Mouse (Mus musculus): ENCODE measurements around the gene Pbxip1.

The Pbxip1 gene

DNA sequence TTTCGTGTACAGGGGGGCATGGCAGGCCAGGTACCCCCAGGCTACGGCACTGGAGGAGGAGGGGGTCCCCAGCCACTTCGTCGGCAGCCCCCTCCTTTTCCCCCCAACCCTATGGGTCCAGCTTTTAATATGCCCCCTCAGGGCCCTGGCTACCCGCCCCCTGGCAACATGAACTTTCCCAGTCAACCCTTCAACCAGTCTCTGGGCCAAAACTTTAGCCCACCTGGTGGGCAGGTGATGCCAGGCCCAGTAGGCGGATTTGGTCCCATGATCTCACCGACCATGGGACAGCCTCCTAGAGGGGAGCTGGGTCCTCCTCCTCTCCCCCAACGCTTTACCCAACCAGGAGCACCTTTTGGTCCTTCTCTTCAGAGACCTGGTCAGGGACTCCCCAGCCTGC, 3.9 kb upstream of the Pbxip1 start:
- in situ Hi-C loops (cut with MboI) = no loop called here

DNA sequence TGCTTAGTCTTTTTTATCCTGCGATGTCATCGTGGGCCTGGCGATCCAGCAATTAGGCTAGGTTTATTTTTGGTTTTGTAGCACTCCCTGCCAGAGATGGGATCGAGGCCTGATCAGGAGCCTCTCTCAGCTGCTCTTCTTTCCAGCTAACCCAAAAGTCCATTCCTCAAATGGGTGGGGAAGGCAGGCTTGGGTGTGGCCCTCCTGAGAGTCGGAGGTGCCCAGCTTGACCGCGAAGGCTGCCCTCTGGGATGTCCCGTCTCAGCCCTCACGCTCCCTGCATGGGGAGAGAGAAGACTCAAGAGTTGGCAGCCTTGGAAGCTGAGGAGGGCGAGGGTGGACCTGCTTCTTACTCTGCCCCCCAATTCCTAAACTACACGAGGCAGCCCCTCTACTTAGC, 2.0 kb upstream of the Pbxip1 start:
- in situ Hi-C loops (cut with MboI) = no loop called here

DNA sequence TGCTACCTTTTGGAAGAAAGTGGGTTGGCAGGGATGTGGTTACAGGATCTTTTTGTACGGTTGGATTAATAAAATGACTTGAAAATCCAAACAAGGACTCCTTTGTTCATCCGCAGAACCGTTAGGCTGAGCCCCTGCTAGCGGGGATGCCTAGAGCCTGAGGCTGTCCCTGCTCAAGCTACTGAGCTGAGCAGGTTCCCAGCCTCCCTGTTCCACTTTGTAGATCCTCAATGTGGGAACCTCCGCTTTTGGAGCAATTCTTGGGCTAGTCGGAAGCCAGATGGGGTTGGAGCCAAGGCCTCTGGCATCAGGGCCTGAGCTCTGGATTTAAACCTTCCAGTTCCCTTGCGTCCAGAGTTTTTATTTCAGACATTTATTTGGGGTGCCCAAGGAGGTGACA, 1.5 kb upstream of the Pbxip1 start:
- in situ Hi-C loops (cut with MboI) = no loop called here

DNA sequence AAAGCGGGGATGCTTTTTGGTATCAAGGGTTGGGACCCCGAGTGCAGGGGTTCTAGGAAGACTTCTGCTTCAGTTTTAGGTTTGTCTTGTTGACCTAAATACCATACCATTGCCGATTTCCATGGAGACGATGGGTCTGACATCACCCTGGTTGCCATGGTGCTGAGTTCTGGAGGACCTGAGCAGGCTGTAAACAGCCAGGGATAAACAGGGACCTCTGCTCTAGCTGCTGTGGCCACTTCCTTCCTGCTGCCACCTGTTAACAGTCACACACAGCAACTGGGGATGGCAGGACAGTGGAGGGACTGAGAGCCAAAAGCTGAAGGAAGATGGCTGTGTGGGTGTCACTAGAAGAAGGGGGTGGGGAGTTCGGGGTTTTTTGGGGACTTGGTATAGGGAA, 763 bp downstream of the Pbxip1 start:
- in situ Hi-C loops (cut with MboI) = no loop called here

DNA sequence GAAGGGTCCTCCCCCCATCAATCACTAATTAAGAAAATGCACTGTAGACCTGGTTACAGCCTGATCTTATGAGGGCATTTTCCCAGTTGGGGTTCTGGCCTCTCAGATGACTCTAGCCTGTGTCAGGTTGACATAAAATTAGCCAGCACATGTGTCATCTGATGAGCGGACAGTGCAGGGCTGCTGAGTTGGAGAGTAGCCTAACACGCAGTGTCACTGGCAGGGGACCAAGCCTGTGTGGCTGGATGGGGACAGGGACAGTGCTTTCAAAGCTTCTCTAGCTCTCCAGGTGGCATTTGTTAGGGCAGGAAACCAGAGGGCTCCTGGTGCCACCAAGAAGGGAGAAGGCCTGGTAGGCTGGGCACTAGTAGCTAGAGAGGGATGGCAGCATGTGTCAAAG, 4.2 kb downstream of the Pbxip1 start:
- in situ Hi-C loops (cut with MboI) = no loop called here

DNA sequence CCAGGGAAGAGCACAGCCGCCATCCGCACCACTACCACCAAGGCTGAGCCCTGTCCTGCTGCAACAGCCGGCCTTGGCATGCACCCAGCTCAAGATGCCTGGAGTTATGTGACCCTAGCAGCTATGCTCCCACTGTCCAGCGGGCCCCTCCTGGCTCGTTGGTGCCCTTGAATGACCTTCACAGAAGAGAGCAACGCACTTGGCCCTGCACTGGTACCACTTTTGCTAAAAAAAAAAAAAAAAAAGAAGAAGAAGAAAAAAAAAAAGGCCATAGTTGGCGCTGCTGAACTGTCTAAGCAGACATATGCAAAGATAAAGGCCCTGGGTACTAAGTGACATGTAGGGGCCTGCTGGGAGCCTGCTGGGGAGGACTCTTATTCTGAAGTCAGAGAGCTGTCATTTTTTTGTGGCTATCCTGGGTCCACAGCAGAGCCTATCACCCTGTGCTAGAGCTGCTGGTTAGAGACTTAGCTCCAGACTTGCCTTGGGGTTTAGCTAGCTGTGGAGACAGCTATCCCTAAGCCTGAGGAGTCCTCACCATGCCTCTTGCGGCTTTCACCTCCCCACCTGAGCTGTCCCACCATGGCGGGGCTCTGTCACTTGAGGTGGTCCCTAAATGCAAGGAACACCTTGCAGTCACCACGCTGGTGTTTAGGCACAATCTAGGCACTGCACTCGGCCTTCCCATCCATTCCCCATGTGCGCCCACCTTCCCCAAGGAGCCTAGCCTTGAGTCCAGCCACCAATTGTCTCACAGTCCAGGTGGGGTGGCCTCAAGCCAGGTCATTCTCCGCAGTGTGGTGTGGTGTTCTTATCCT, 12.4 kb downstream of the Pbxip1 start:
- in situ Hi-C loops (cut with MboI) = no loop called here

DNA sequence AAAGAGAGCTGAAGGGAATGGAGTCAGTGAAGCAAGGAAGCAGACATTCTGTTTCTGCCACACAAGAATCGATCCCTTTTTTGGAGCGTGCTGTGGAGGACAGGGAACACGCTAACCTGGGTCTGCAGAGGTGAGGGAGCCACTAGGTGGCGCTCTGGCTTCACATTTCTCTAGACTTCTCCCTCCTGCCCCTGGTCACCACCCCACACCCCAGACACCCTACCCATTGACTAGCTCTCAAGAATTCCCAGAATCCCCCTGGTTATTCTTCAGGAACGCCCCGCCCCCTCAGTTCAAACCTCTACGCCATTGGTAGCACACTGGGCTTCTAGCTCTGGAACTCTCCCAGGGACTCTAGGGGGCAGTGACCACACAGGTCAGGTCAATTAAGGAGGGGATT, 13.0 kb downstream of the Pbxip1 start:
- in situ Hi-C loops (cut with MboI) = no loop called here

DNA sequence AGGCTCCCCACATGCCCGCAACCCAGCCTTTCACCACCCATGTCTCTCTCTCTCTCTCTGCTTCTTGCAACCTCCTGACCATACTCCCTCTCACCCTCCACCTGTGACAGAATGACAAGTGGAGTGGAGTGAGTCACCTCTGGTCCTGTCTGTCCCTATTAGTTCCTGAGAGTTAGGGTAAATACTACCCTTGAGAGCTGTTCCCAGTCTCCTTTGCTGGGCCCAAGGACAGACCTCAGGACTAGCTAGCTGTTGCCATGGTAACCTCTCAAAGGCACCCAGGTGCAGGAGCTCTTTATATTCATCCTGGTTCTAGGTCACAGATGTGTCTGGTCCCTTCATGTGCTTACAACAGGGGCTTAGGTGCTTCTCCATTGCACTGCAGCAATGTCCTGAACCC, 15.4 kb downstream of the Pbxip1 start:
- in situ Hi-C loops (cut with MboI) = no loop called here

DNA sequence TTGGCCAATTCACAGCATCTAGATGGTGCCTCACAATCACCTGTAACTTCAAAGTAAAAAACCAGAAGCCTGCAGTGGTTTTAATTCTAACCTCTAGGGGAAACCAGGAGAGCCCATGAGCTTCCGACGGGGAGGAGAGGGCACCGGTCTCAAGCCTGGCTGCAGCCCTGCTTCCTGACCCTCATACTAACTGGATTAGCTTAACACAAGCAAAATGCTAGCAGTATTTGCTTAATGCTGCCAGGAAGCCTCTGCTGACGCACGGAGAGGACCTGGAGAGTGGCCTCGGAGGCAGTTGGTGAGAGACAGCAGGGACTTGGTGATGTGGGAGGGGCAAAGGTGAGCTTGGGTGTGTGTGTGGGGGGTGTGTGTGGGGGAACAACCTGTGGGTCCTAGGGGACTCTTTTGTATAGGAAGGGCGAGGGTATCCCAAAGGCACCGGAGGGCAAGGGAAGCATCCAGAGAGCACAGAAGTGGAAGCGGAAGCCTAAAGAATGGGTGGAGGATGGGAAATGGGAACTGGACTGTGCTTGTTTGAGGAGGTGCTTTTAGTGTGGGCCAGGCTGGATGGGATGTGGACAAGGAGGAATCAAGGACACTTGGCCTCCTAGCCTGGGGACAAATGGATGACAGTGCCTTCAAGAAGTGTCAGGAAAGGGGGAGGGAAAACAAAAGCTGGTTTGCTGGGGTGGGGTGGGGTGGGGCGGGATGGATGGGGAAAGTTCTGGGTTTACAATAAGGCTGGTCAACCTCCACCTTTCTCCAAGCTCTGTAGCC, 18.1 kb downstream of the Pbxip1 start, which contains the start of gene Pmvk:
Gene Pmvk (plus strand): TSS at position 141 of the 777 bp plus-strand sequence.
- in situ Hi-C loops (cut with MboI) = no loop called here

DNA sequence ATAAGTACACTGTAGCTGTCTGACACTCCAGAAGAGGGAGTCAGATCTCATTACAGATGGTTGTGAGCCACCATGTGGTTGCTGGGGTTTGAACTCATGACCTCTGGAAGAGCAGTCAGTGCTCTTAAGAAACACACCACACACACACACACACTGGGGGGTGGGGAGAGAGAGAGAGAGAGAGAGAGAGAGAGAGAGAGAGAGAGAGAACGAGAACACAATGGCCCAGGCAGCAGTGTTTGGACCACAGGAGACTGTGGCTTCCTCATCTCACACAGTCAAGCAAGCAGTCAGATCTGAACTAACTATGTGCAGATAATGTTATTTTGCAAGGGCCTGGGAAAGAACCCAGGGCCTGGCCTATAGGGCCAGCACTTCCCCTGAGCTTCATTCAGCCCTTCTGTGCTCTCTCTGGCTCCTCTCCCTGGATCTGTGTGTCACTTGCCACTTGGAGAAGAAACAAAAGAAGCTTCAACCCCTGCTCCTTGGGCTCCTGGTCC, 19.3 kb downstream of the Pbxip1 start:
- in situ Hi-C loops (cut with MboI) = no loop called here

DNA sequence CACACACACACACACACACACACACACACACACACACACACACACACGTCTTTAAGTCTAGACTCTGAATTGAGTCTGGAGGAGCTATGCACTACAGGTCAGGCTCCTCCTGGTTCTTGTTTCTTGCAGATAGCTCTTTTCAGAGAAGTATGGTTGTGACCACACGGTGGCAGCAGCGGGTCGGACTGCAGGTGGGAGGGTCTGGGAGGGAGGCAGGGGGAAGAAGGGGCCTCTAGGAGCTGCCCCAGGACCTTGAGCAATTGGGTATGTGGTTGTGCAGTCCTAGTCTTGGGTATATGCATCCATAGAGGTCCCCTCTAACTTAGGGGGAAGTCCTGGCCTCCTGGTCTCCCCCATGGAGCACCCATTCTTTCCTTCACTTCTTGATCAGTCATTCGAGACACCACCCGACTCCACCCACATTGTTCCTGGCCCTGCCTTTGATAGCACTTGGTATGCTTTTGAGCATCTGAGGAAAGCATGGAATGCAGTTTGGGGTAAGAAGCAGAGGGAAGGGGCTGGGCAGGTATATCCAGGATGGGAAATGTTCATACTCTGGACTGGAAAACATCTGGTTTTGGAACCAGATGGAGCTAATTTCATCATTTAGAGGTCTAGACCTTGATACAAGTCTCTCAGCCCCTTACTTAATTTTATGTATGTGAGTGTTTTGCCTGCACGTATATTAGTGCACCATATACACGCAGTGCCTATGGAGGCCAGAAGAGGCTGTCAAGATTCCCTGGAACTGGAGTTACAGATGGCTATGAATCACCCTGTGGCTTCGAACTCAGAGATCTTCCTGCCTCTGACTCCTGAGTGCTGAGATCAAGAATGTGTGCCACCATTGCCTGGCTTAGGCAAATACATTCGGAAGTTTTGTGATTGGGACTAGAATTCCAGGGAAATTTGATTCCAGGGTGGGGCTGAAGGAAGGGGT, 20.5 kb downstream of the Pbxip1 start:
- in situ Hi-C loops (cut with MboI) = no loop called here

DNA sequence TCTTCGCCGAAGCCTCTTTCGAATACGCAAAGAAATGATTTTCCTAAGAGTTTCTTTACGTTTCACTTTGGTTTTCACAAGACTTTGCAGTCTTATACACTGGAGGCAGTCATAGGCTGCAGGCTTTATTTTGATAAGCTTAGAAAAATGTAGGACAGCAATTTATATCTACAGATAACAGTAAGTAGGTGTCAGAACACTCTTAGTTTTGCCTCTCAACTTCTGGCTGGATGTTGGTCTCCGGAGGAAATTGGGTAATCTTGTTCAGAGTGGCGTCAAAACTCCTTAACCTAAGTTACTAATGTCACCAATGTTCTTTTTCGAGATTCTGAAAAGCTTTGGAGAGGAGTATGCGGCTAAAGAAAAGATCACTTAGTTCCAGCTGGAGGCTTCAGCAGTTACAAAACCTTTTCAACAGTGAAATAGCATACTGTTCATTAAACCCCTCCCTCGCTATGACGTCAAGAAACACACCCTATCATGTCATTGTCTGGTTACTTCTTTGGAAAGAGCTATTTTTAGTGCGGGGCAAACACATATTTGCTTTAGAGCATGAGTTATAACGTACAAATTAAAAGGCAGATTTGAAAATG, 22.0 kb downstream of the Pbxip1 start:
- in situ Hi-C loops (cut with MboI) = no loop called here

DNA sequence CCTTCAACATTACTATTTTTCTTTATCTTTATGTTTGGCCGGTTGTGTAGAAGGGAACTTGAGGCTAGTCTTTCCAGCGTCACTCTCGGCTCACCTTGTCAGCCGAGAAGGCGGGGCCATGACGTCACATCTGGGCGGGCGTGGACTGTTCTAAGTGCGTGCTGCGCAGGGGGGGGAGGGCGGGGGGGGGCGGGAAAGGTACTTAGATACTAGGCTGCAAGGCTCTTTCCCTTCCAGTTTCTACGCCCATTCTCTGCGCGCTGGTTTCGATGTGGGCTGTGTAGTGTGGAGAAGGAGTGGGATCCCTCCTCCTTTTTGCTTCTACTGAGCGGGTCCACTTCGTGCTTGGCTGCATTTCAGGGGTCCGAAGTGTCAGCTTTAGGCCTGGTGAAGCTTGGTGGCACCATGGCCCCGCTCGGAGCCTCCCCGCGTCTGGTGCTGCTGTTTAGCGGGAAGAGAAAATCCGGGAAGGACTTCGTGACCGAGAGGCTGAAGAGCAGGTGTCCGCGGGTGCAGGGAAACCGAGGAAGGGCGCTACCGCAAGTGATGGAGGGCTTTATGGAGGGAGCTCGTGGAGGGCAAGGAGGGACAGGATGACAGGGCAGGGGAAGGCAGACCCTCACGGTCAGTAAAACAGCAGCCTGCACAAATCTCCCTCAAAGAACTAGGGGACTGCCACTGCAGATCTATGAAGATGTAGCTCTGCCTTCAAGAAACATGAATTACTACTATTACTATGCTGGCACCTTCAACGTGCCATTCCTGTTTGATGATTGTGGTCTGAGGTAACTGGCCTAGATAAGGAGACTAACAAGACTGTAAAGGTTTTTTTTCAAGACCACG, 22.7 kb downstream of the Pbxip1 start:
- in situ Hi-C loops (cut with MboI) = no loop called here

DNA sequence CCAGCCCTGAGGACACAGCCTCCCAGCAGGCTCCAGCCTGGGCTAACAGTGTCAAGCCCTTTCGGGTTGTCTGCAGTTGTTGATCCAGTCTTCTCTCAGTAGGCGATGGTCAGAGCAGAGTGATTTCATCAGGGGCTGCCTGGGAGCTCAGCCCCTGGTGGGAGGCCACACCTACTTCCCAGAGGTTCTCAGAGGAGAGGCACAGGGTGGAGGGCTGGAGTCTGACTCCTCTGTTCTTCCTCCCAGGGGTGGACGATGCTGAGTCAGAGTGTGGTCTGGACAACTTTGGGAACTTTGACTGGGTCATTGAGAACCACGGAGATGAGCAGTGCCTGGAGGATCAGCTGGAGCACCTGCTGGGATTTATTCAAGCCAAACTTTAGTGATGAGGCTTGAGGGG, 31.8 kb downstream of the Pbxip1 start:
- in situ Hi-C loops (cut with MboI) = no loop called here

DNA sequence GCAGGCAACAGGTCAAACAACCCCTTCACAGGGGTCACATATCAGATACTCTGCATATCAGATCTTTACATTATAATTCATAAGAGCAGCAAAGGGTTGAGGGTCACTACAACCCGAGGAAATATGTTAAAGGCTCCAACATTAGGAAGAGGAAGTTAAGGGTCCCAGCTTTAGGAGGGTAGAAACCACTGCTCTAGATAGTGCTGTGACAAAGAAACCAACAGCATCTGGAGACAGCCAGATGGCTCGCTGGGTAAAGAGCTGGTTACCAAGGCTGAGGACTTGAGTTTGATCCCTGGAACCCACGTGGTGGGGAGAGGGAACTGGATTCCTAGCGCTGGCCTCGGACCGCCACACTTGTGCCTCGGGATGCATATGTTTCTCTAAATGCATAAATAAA, 35.8 kb downstream of the Pbxip1 start:
- in situ Hi-C loops (cut with MboI) = no loop called here

DNA sequence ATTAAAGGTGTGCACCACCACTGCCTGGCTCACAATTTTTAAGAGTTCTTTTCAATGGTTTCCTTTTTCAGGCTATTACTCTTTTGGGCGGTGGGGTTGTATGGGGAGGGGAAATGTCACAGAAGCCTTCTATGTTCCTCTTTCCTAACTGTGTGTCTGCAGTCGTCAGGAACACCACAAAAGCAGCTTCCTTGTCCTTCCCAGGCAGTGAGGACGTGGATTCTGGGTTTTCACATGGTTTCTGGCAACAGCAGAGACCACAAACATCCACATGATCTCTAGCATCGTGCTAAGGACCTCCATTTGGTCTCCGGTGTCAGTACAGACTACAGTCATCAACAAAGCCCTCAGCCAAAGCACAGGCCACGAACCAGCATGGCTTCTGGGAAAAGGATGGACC, 37.3 kb downstream of the Pbxip1 start:
- in situ Hi-C loops (cut with MboI) = no loop called here

DNA sequence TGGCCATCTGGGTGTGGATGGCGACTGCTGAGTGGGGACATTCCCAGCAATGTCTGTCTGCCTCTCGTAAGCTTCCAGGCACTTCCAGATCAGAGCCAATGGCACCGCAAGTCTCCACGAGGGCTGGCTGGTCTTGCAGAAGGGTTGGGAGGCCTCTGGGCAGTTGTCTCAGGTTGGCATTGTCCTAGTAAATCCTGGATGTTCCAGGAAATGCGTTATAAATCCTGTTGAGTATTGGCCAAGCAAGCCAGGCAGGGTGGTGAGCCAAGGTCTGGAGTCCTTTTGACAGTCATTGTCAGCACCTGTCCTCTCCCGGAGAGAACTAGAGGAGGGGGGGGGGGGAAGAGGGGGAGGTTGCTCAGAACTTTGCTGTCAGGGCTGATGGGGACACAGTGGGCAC, 42.5 kb downstream of the Pbxip1 start:
- in situ Hi-C loops (cut with MboI) = no loop called here

DNA sequence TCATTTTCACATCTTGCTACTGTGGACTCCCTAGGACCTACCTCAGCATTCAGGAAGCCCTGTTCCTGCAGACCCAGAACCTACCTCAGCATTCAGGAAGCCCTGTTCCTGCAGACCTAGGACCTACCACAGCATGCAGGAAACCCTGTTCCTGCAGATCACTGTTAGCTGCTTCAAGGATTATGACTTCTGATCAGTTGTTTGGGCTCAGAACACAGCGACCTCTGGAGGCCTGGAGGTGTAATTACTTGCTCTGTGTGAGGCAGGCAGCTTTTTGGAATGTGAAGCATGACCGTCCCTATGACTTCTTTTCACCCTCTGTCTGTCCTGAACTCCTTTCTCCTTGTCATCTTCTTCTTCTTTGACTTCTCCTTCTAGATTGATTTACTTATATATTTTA, 45.0 kb downstream of the Pbxip1 start:
- in situ Hi-C loops (cut with MboI) = loop anchor here (10.0 kb wide), 1 partner anchor 137 kb away; the partner anchor contains the start of gene Adam15

DNA sequence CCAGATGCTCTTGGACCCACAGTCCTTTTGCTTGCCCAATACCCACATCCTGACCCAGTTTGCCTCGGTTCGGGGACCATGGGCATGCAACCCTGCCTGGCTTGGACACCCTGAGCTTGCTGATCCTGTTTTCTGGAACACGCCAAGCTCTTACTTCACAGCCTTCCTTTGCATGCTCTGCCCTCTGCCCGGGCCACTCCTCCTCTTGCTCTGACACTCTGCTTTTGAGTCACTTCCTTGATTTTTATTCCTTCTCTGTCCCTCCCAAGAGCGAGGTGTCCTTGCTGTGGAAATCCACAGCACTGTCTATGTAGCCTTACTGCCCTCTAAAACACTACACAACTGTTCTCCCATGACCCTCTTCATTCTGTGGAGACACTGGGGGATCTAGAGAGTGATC, 45.7 kb downstream of the Pbxip1 start:
- in situ Hi-C loops (cut with MboI) = loop anchor here (10.0 kb wide), 1 partner anchor 137 kb away; the partner anchor contains the start of gene Adam15

DNA sequence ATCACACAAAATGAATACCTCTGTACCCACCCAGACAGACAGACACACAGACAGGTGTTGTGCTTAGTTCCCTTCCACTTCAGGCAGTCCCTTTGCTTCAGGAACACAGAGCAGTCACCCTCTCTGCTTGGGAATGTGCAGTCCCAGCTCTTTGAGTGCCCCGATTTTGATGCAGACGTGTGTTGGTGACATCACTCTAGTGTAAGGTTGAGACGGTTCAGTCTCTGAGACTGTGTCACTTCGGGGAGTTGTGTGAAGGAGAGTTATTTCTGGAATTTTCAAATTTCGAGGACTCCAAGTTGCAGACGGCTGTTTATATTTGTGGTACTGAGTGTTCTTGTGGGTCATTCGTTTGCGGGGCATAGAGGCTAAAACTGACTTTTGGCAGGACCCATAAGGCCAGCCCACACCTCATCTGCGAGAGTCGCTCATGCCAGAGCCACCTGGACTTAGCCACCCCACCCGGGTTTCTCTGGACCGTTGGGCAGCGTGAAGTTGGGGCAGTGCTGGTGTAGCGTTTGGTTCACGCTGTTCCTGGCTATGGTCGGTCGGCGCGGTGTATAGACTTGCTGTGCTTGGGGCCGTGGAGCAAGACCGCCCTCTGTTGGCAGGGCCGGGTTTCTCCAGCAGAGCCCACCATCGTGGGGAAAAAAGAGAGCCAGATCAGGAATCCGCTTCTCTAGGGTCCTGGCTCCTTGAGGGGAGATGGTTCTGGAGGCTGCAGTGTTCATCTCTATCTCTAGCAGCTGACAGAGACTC, 48.4 kb downstream of the Pbxip1 start:
- in situ Hi-C loops (cut with MboI) = loop anchor here (10.0 kb wide), 1 partner anchor 140 kb away; the partner anchor contains the start of gene Adam15

Measured in mature B cell (primary cell).